Mouse (Mus musculus): ENCODE measurements at regions not wholly inside any gene's neighbourhood (a gene's known extent, or its start where the extent isn't known, plus 50 kb on each side); places are given as distances from the start of the nearest gene placed in this dataset.

GRCm38 (mm10) chr1:194363129-194363768 lies 254.8 kb upstream of the Plxna2 start:
- Histone ChIP-seq H3K27ac (ENCODE audit: low read depth) (peak overlapping the region; percentile 24; the same call in 1 of the 2 replicates), H3K4me3 (ENCODE audit: low read depth, low read length) (no peak overlapping the region), H3K4me2 (no peak overlapping the region), H3K9ac (no peak overlapping the region), H3K27me3 (ENCODE audit: insufficient read depth, low read length) (no peaks in the 10 kb centered on the region), H3K9me3 (ENCODE audit: low read depth, low read length) (no peaks in the 10 kb centered on the region), H3K4me1 (ENCODE audit: insufficient read depth) (no peaks in the 10 kb centered on the region), H3K36me3 (ENCODE audit: insufficient read depth) (no peaks in the 10 kb centered on the region)
- no peak for TF ChIP-seq CTCF (IDR thresholded peaks at IDR 0.05; ENCODE audit: low read depth)
- DNase-seq (peak; percentile 5), ATAC-seq (ENCODE audit: insufficient read depth) (no peak)
- WGBS: 34% methylated on average over 1 of the region's 1 CpGs

- H3K4me1 ChIP-seq (ENCODE audit: insufficient read depth): no peaks in the 10 kb centered on the region
- no peak overlapping the region for H3K4me3 ChIP-seq (ENCODE audit: low read depth, low read length)
- H3K9ac ChIP-seq: no peak overlapping the region
- DNase-seq (no peak), ATAC-seq (ENCODE audit: insufficient read depth) (no peak)
- no peak overlapping the region for H3K4me2 ChIP-seq
- H3K36me3 ChIP-seq (ENCODE audit: insufficient read depth): no peaks in the 10 kb centered on the region
- H3K27me3 ChIP-seq (ENCODE audit: insufficient read depth, low read length): no peaks in the 10 kb centered on the region
- no peak for TF ChIP-seq CTCF (IDR thresholded peaks at IDR 0.05; ENCODE audit: low read depth)
- H3K27ac ChIP-seq (ENCODE audit: low read depth): no peak overlapping the region
- no peaks in the 10 kb centered on the region for H3K9me3 ChIP-seq (ENCODE audit: low read depth, low read length)
Observed at GRCm38 (mm10) chr1:194362298-194362697, 255.7 kb upstream of the Plxna2 start.

GRCm38 (mm10) chr1:194361316-194361715 lies 256.7 kb upstream of the Plxna2 start:
- no peak overlapping the region for H3K4me3 ChIP-seq (ENCODE audit: low read depth, low read length)
- no peaks in the 10 kb centered on the region for H3K36me3 ChIP-seq (ENCODE audit: insufficient read depth)
- H3K27me3 ChIP-seq (ENCODE audit: insufficient read depth, low read length): no peaks in the 10 kb centered on the region
- TF ChIP-seq CTCF (IDR thresholded peaks at IDR 0.05; ENCODE audit: low read depth): no peak
- no peaks in the 10 kb centered on the region for H3K4me1 ChIP-seq (ENCODE audit: insufficient read depth)
- H3K9ac ChIP-seq: no peak overlapping the region
- H3K27ac ChIP-seq (ENCODE audit: low read depth): no peak overlapping the region
- DNase-seq (no peak), ATAC-seq (ENCODE audit: insufficient read depth) (no peak)
- H3K9me3 ChIP-seq (ENCODE audit: low read depth, low read length): no peaks in the 10 kb centered on the region
- H3K4me2 ChIP-seq: no peak overlapping the region
- WGBS: 42% methylated on average over 1 of the region's 1 CpGs

- H3K27me3 ChIP-seq (ENCODE audit: insufficient read depth, low read length): no peaks in the 10 kb centered on the region
- H3K4me2 ChIP-seq: no peak overlapping the region
- WGBS: 46% methylated on average over 1 of the region's 1 CpGs
- H3K4me1 ChIP-seq (ENCODE audit: insufficient read depth): no peaks in the 10 kb centered on the region
- H3K9ac ChIP-seq: no peak overlapping the region
- H3K27ac ChIP-seq (ENCODE audit: low read depth): no peak overlapping the region
- DNase-seq (no peak), ATAC-seq (ENCODE audit: insufficient read depth) (no peak)
- no peaks in the 10 kb centered on the region for H3K9me3 ChIP-seq (ENCODE audit: low read depth, low read length)
- no peaks in the 10 kb centered on the region for H3K36me3 ChIP-seq (ENCODE audit: insufficient read depth)
- no peak overlapping the region for H3K4me3 ChIP-seq (ENCODE audit: low read depth, low read length)
- no peak for TF ChIP-seq CTCF (IDR thresholded peaks at IDR 0.05; ENCODE audit: low read depth)
Observed at GRCm38 (mm10) chr1:194354332-194355120, 263.5 kb upstream of the Plxna2 start.

- H3K9me3 ChIP-seq (ENCODE audit: low read depth, low read length): no peaks in the 10 kb centered on the region
- H3K27me3 ChIP-seq (ENCODE audit: insufficient read depth, low read length): no peaks in the 10 kb centered on the region
- WGBS: 11% methylated on average over 3 of the region's 3 CpGs
- H3K27ac ChIP-seq (ENCODE audit: low read depth): no peak overlapping the region
- no peak overlapping the region for H3K4me2 ChIP-seq
- ATAC-seq (ENCODE audit: insufficient read depth): no peak
- H3K9ac ChIP-seq: no peak overlapping the region
- peak; percentile 31 for DNase-seq
- no peak overlapping the region for H3K4me3 ChIP-seq (ENCODE audit: low read depth, low read length)
- no peaks in the 10 kb centered on the region for H3K4me1 ChIP-seq (ENCODE audit: insufficient read depth)
- no peaks in the 10 kb centered on the region for H3K36me3 ChIP-seq (ENCODE audit: insufficient read depth)
- TF ChIP-seq CTCF (IDR thresholded peaks at IDR 0.05; ENCODE audit: low read depth): no peak
Observed at GRCm38 (mm10) chr1:194345304-194346033, 272.5 kb upstream of the Plxna2 start.

- no peak overlapping the region for H3K27ac ChIP-seq (ENCODE audit: low read depth)
- no peaks in the 10 kb centered on the region for H3K9me3 ChIP-seq (ENCODE audit: low read depth, low read length)
- no peak overlapping the region for H3K4me3 ChIP-seq (ENCODE audit: low read depth, low read length)
- ATAC-seq (ENCODE audit: insufficient read depth): no peak
- 80% methylated on average over 1 of the region's 1 CpGs for WGBS
- H3K4me2 ChIP-seq: no peak overlapping the region
- no peaks in the 10 kb centered on the region for H3K36me3 ChIP-seq (ENCODE audit: insufficient read depth)
- no peak for DNase-seq
- TF ChIP-seq CTCF (IDR thresholded peaks at IDR 0.05; ENCODE audit: low read depth): no peak
- H3K4me1 ChIP-seq (ENCODE audit: insufficient read depth): no peaks in the 10 kb centered on the region
- no peak overlapping the region for H3K9ac ChIP-seq
- H3K27me3 ChIP-seq (ENCODE audit: insufficient read depth, low read length): no peaks in the 10 kb centered on the region
Observed at GRCm38 (mm10) chr1:194342568-194342967, 275.4 kb upstream of the Plxna2 start.

- H3K27ac ChIP-seq (ENCODE audit: low read depth): no peak overlapping the region
- DNase-seq: no peak
- no peak for TF ChIP-seq CTCF (IDR thresholded peaks at IDR 0.05; ENCODE audit: low read depth)
- no peaks in the 10 kb centered on the region for H3K36me3 ChIP-seq (ENCODE audit: insufficient read depth)
- WGBS: 41% methylated on average over 3 of the region's 3 CpGs
- no peak for ATAC-seq (ENCODE audit: insufficient read depth)
- H3K4me1 ChIP-seq (ENCODE audit: insufficient read depth): no peaks in the 10 kb centered on the region
- no peaks in the 10 kb centered on the region for H3K27me3 ChIP-seq (ENCODE audit: insufficient read depth, low read length)
- no peak overlapping the region for H3K9ac ChIP-seq
- no peak overlapping the region for H3K4me2 ChIP-seq
- H3K9me3 ChIP-seq (ENCODE audit: low read depth, low read length): no peaks in the 10 kb centered on the region
- no peak overlapping the region for H3K4me3 ChIP-seq (ENCODE audit: low read depth, low read length)
Observed at GRCm38 (mm10) chr1:194341758-194342157, 276.3 kb upstream of the Plxna2 start.

All from lung, embryonic 14.5 days (tissue).